ENCODE assay signal across 7 mouse cellular contexts in the genomic region with DNA sequence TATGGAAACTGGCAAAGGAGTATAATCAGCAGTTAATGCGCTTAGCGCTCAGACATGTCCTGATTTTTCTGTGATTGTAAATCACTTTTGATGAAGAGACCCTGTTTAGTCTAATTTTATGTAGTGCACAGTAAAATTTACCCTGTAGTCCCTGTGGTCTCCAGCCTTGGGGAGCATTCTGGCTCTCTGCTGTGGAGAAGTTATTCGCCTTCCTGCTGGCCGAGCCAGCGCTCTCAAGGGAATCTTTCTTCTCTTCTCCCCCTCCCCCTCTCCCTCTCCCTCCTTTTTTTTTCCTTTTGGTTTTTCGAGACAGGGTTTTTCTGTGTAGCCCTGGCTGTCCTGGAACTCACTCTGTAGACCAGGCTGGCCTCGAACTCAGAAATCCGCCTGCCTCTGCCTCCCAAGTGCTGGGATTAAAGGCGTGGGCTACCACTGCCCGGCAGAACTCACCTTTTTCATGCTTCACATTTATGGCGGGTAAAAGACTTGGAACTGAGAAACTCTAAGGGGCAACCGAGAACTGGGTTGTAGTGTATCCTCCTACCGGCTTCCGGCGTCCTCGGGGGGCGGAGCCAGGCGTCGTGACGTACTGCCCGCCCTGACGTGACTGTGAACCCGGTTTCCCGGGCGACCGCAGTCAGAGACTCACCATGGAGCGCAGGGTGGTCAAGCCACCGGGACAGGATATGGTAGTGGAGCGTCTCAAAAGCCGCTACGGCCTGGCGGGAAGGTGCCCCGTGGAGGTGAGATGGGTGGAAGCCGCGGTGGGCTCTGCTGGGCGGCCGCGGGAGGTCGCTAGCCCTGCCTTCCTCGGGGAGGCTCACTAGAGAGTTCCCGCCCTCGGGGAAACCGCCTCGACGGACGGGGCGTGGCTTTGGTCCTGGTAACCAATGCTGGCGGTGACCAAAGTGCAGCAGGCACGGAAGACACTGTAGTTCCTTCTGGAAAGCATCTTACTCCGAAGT. TPM values are rescaled to one million over a fixed set of nuclear protein-coding genes. Genes with fewer than 3 reads are reported as not detected.
DNase-seq lines count a peak whose midpoint lies in the region; ATAC-seq lines count a peak whose summit lies in the region.

A gene (plus strand): TSS at position 629 of the 965 bp plus-strand sequence.

- no peaks in the 10 kb centered on the region for H3K4me1 ChIP-seq in embryonic facial prominence, embryonic 11.5 days (ENCODE audit: control insufficient read depth, insufficient read depth, low read length)
- no peaks in the 10 kb centered on the region; the same call in 1 of the 2 replicates for H3K4me1 ChIP-seq in limb, embryonic 11.5 days (ENCODE audit: control insufficient read depth, insufficient read depth, low read length)
- H3K4me1 ChIP-seq in midbrain, embryonic 14.5 days (ENCODE audit: control insufficient read depth, insufficient read depth, low read length) = 0 out of 2 replicates have a peak, but pooled peaks cover 9% of the 10 kb centered on the region

- 2% methylated on average over 50 of the region's 50 CpGs for WGBS in embryonic facial prominence, embryonic 11.5 days
- 1% methylated on average over 49 of the region's 50 CpGs for WGBS in limb, embryonic 11.5 days
- WGBS in midbrain, embryonic 14.5 days = 1% methylated on average over 50 of the region's 50 CpGs

- H3K9me3 ChIP-seq in embryonic facial prominence, embryonic 11.5 days (replicated peaks; ENCODE audit: control insufficient read depth, low read length) = no peaks in the 10 kb centered on the region
- H3K9me3 ChIP-seq in limb, embryonic 11.5 days (ENCODE audit: control insufficient read depth, low read length) = no peaks in the 10 kb centered on the region
- no peaks in the 10 kb centered on the region for H3K9me3 ChIP-seq in midbrain, embryonic 14.5 days (ENCODE audit: control insufficient read depth, low read length)

- peak within 1 kb of the TSS; percentile 52 for H3K4me2 ChIP-seq in embryonic facial prominence, embryonic 11.5 days (ENCODE audit: low read depth, low read length)
- peak within 1 kb of the TSS; percentile 51 for H3K4me2 ChIP-seq in limb, embryonic 11.5 days (ENCODE audit: low read depth, severe bottlenecking)
- peak within 1 kb of the TSS; percentile 72 for H3K4me2 ChIP-seq in midbrain, embryonic 14.5 days (ENCODE audit: low read length)

- peak; percentile 97 for DNase-seq in adrenal gland, postnatal 14 days
- peak; percentile 92 for DNase-seq in embryonic facial prominence, embryonic 11.5 days (ENCODE audit: low spot score)
- DNase-seq in heart, adult 11 months = peak; percentile 99
- DNase-seq in kidney, adult 18-20 months = peak; percentile 98
- peak; percentile 92 for DNase-seq in limb, embryonic 11.5 days (ENCODE audit: low spot score)
- peak; percentile 94 for DNase-seq in midbrain, embryonic 14.5 days
- peak; percentile 89 to 95 for DNase-seq in spleen, adult 18-20 months

- H3K36me3 ChIP-seq in embryonic facial prominence, embryonic 11.5 days (replicated peaks; ENCODE audit: control insufficient read depth, insufficient read depth, low read depth, low read length) = no peaks in the 10 kb centered on the region; the same call in 1 of the 2 replicates
- peaks cover 3% of the 10 kb centered on the region; the same call in 1 of the 2 replicates for H3K36me3 ChIP-seq in limb, embryonic 11.5 days (ENCODE audit: control insufficient read depth, insufficient read depth, low read length)
- peaks cover 22% of the 10 kb centered on the region for H3K36me3 ChIP-seq in midbrain, embryonic 14.5 days (ENCODE audit: control insufficient read depth, insufficient read depth, low read length)

- peak within 1 kb of the TSS; percentile 82 for H3K27ac ChIP-seq in embryonic facial prominence, embryonic 11.5 days (replicated peaks; ENCODE audit: low read depth, low read length)
- peak within 1 kb of the TSS; percentile 65; the same call in 1 of the 2 replicates for H3K27ac ChIP-seq in limb, embryonic 11.5 days (replicated peaks; ENCODE audit: low read depth, low read length)
- H3K27ac ChIP-seq in midbrain, embryonic 14.5 days (replicated peaks; ENCODE audit: low read depth, low read length) = peak within 1 kb of the TSS; percentile 81

- peak within 1 kb of the TSS; percentile 72 for H3K9ac ChIP-seq in embryonic facial prominence, embryonic 11.5 days (replicated peaks; ENCODE audit: low read length)
- H3K9ac ChIP-seq in limb, embryonic 11.5 days (ENCODE audit: low read length) = peak within 1 kb of the TSS; percentile 74
- peak within 1 kb of the TSS; percentile 59 for H3K9ac ChIP-seq in midbrain, embryonic 14.5 days (replicated peaks; ENCODE audit: low read length)

- H3K4me3 ChIP-seq in embryonic facial prominence, embryonic 11.5 days (ENCODE audit: low read depth, low read length) = peak within 1 kb of the TSS; percentile 67
- peak within 1 kb of the TSS; percentile 64 for H3K4me3 ChIP-seq in limb, embryonic 11.5 days (ENCODE audit: low read depth, low read length)
- H3K4me3 ChIP-seq in midbrain, embryonic 14.5 days (replicated peaks; ENCODE audit: low read depth, low read length) = peak within 1 kb of the TSS; percentile 65

- no peaks in the 10 kb centered on the region for H3K27me3 ChIP-seq in embryonic facial prominence, embryonic 11.5 days (ENCODE audit: control insufficient read depth, insufficient read depth, low read length)
- H3K27me3 ChIP-seq in limb, embryonic 11.5 days (ENCODE audit: control insufficient read depth, insufficient read depth, low read length) = no peaks in the 10 kb centered on the region
- no peaks in the 10 kb centered on the region for H3K27me3 ChIP-seq in midbrain, embryonic 14.5 days (ENCODE audit: control insufficient read depth, insufficient read depth, low read length)

- ATAC-seq in embryonic facial prominence, embryonic 11.5 days (replicated peaks; ENCODE audit: insufficient number of reproducible peaks, low FRiP score, low TSS enrichment, low read depth) = peak; percentile 99
- peak; percentile 99 for ATAC-seq in limb, embryonic 11.5 days (ENCODE audit: insufficient number of reproducible peaks, low FRiP score, low TSS enrichment, low read depth)
- peak; percentile 99 for ATAC-seq in midbrain, embryonic 14.5 days (ENCODE audit: low FRiP score, low TSS enrichment)

RNA-seq across cellular contexts. Expression of the gene that starts here (rescaled TPM):
- total RNA-seq in adrenal gland, postnatal 14 days (2021) = 3.8 and 5.2 TPM in 2 replicates
- 7.4 and 9.9 TPM in 2 replicates for polyA plus RNA-seq in embryonic facial prominence, embryonic 11.5 days (2014; fragmentation: Nextera tagmentation; extraction: Ambion mirVana)
- 9.2 and 9.5 TPM in 2 replicates for polyA plus RNA-seq in limb, embryonic 11.5 days (2014; fragmentation: Nextera tagmentation; extraction: Ambion mirVana)
- polyA plus RNA-seq in midbrain, embryonic 14.5 days (2014; fragmentation: Nextera tagmentation; extraction: Ambion mirVana) = 7.8 and 8.4 TPM in 2 replicates

Comparison
In these comparisons a context has a peak if more than half of its experiments do, and no peak if none do; other contexts are left out.
1. Peak in every context shown above with its lines: DNase-seq, ATAC-seq, H3K4me3 ChIP-seq and H3K27ac ChIP-seq.